Mouse (Mus musculus): ENCODE results near the gene Tmem218.

Tmem218 gene

GRCm38 (mm10) chr9:37232201-37233195 lies 24.5 kb downstream of the Tmem218 start:
- DNase-seq, result no peak

GRCm38 (mm10) chr9:37235951-37236737 lies 28.1 kb downstream of the Tmem218 start:
- DNase-seq, result no peak

- no peak for DNase-seq
Measured at GRCm38 (mm10) chr9:37242764-37243163, 34.7 kb downstream of the Tmem218 start.

GRCm38 (mm10) chr9:37244600-37244999 lies 36.6 kb downstream of the Tmem218 start:
- no peak for DNase-seq

GRCm38 (mm10) chr9:37245404-37245803 lies 37.4 kb downstream of the Tmem218 start:
- no peak for DNase-seq

- no peak for DNase-seq
Measured at GRCm38 (mm10) chr9:37245810-37246209, 37.8 kb downstream of the Tmem218 start.

- peak; percentile 35 for DNase-seq
Measured at GRCm38 (mm10) chr9:37247429-37247828, 39.4 kb downstream of the Tmem218 start.

GRCm38 (mm10) chr9:37248381-37248906 lies 40.4 kb downstream of the Tmem218 start:
- no peak for DNase-seq

- DNase-seq, result no peak
Measured at GRCm38 (mm10) chr9:37249976-37250375, 42.0 kb downstream of the Tmem218 start.

GRCm38 (mm10) chr9:37250631-37251030 lies 42.6 kb downstream of the Tmem218 start:
- DNase-seq, result no peak

- no peak for DNase-seq
Measured at GRCm38 (mm10) chr9:37254531-37255110, 46.6 kb downstream of the Tmem218 start.

GRCm38 (mm10) chr9:37255149-37255888 lies 47.3 kb downstream of the Tmem218 start, which contains the start of gene Slc37a2:
TSS of gene Slc37a2 (minus strand) at chr9:37255738.
- DNase-seq, result peak; percentile 81

GRCm38 (mm10) chr9:37255889-37256225 lies 47.8 kb downstream of the Tmem218 start:
- peak; percentile 74 for DNase-seq

- no peak for DNase-seq
Measured at GRCm38 (mm10) chr9:37266622-37267021, 58.6 kb downstream of the Tmem218 start.

Data from lung, postnatal 10 days (tissue).